Mouse (Mus musculus): ENCODE measurements around the gene Vmn1r1. TPM values are rescaled to one million over a fixed set of nuclear protein-coding genes. Genes with fewer than 3 reads are reported as not detected.
"Not testable (repeated sequence)": the region's sequence is repeated elsewhere in the genome, so short reads cannot be mapped to it uniquely, and the experiment has no call there.

The Vmn1r1 gene
- not detected in 2 replicates for polyA plus RNA-seq (2015; fragmentation: Nextera tagmentation; extraction: Ambion mirVana)

DNA sequence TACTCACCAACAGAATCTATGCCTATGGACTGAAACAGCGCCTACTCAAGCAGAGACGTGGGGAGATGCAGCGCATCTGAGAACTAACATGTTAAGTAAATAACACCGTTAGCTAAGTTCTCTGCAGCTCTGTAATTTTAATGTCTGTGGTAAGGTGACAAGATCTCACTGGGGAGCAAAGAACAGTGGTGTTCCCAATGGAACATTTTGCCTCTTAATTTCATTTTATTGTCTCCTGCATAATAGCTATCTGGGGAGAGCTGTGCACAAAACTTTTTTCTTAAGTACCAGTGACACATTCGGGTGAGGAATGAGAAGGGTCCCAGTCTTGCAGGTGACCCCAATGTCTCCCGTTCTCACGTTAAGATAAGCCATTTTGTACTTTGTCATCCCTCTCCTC is at the start of gene Vmn1r1:
Gene Vmn1r1, minus strand, starts transcription at position 101 of the 400 bp plus-strand sequence.
- Histone ChIP-seq H3K36me3 (no peaks in the 10 kb centered on the region), H3K27ac (replicated peaks) (no peak within 1 kb of the TSS), H3K4me2 (no peak within 1 kb of the TSS), H3K4me3 (no peak within 1 kb of the TSS), H3K4me1 (replicated peaks) (no peaks in the 10 kb centered on the region), H3K9me3 (no peaks in the 10 kb centered on the region), H3K27me3 (no peaks in the 10 kb centered on the region), H3K9ac (no peak within 1 kb of the TSS)
- ATAC-seq (ENCODE audit: low read depth): no peak
- 86% methylated on average over 7 of the region's 7 CpGs for WGBS

DNA sequence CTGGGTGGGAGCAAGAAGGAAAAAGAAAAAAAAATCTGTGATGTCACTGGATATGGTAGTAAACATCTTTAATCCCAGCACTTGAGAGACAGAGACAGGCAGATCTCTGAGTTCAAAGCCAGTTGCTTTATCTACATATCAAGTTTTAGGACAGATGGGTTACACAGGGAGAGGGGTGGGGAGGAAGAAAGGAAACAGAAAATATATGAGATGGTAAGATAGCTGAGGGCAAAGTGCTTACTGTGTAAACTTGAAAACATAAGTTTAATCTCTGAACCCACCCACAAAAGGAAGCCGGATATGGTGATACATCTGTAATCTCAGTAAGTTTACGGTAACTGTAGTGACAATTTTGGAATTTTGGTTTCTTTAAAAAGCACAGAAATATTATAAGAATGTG is 46.0 kb upstream of the Vmn1r1 start:
- no peaks in the 10 kb centered on the region for H3K9me3 ChIP-seq
- H3K4me1 ChIP-seq (replicated peaks): no peaks in the 10 kb centered on the region
- no peak overlapping the region for H3K4me3 ChIP-seq
- H3K4me2 ChIP-seq: no peak overlapping the region
- no peak overlapping the region for H3K9ac ChIP-seq
- ATAC-seq (ENCODE audit: low read depth): no peak
- H3K36me3 ChIP-seq: no peaks in the 10 kb centered on the region
- 90% methylated on average over 2 of the region's 2 CpGs for WGBS
- H3K27me3 ChIP-seq: no peaks in the 10 kb centered on the region
- no peak overlapping the region for H3K27ac ChIP-seq (replicated peaks)

DNA sequence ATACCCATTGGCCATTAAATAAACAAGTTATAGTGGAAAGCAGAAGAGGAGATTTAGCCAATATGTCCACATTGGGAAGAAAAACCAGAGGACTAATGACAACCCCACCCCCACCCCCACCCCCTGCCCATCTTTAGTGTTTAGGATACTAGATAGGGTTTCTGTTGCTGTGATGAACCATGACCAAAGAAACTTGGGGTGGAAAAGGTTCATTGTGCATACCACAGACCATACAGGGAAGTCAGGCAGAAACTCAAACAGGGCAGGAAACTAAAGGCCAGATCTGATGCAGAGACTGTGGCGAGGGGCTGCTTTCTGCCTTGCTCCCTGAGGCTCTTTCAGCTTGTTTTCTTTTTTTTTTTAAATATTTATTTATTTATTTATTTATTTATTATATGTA is 28.3 kb upstream of the Vmn1r1 start:
- Histone ChIP-seq H3K36me3 (no peaks in the 10 kb centered on the region), H3K27ac (replicated peaks) (no peak overlapping the region), H3K9ac (no peak overlapping the region), H3K4me2 (no peak overlapping the region), H3K4me3 (no peak overlapping the region), H3K27me3 (no peaks in the 10 kb centered on the region), H3K9me3 (no peaks in the 10 kb centered on the region), H3K4me1 (replicated peaks) (no peaks in the 10 kb centered on the region)
- WGBS: 79% methylated on average over 1 of the region's 1 CpGs
- ATAC-seq (ENCODE audit: low read depth): no peak

DNA sequence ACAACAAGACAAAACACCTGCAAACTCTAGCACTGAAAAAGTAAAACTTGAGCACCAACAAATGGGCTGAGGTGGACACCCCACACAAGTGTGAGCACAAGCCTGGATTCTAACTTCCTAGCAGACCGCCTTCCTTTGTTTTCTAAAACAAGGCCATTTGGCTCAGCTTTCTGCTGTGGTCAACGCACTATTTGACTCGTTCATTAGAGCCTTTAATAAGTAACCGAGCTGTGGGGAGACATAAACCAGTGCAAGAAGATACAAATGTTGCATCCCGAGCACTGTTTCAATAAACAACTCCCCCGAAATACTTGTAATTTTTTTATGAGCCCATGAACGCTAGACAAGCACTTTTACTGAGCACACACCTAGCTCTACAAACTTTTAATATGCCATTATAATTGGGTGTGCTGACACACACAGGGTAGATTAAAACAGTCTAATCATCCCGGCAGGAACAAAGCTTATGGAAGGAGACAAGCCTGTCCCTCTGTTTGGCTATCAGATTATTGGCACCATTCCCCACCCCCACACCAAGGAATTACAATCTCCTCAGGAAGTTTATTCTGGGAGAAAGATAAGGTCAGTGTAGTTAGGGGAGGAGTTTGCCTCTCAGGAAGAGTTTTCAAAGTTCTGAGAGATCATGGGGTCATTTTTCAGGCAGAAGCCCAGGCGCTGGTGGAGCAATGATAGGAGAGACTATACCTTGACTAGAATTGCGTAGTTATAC is 27.7 kb upstream of the Vmn1r1 start:
- H3K36me3 ChIP-seq: no peaks in the 10 kb centered on the region
- no peaks in the 10 kb centered on the region for H3K4me1 ChIP-seq (replicated peaks)
- ATAC-seq (ENCODE audit: low read depth): no peak
- no peak overlapping the region for H3K4me3 ChIP-seq
- H3K4me2 ChIP-seq: no peak overlapping the region
- H3K27ac ChIP-seq (replicated peaks): no peak overlapping the region
- H3K27me3 ChIP-seq: no peaks in the 10 kb centered on the region
- 74% methylated on average over 10 of the region's 10 CpGs for WGBS
- no peaks in the 10 kb centered on the region for H3K9me3 ChIP-seq
- H3K9ac ChIP-seq: no peak overlapping the region

DNA sequence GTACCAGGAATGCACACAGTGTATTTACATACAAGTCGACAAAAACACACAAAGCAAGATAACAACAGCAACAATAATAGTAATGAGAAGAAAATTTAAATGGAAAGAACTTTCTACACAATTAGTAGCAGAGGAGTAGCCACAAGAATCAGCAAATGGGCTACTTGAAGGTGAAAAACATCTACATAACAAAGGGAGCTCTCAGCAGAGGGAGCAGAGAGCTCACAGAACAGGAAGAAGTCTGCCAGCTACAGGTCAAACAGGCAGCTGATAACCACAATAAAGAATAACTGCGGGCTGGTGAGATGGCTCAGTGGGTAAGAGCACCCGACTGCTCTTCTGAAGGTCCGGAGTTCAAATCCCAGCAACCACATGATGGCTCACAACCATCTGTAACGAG is 26.9 kb upstream of the Vmn1r1 start:
- Histone ChIP-seq H3K9me3 (no peaks in the 10 kb centered on the region), H3K9ac (no peak overlapping the region)
- ATAC-seq (ENCODE audit: low read depth): no peak

DNA sequence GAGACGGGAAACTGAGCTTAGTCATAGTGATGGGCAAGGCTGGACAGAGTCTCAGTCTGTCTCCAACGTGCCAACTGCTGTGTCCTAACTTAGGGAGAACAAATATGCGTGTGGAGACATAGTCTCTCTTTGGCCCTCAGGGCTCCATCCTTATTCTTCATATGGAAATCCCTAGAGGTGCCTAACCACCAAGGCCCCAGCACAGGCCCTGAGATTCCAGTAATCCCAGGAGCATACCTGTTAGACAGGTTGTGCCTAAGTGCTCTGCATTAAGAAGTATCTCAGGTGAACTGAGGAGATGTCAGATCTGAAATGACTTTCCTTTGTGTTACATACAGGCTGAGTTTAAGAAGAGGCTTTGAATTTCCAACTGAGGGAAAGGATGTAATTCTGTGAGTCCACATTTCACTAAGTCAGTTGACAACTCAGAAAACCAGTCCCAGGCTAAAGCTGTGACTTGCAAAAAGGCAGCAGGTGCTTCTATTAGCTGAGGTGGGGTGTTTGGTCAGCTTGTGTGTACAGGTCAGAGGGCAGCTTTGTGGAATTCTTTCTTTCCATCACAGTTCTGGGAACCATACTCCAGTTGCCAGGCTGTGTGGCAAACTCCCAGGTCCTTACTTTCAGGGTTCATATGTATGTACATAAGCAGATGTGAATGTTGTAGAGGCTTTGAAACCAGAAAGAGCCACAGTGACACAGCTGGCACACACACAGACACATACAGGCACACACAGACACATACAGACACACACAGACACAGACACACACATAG is 25.6 kb upstream of the Vmn1r1 start:
- H3K4me1 ChIP-seq (replicated peaks): no peaks in the 10 kb centered on the region
- no peak overlapping the region for H3K4me3 ChIP-seq
- no peak overlapping the region for H3K4me2 ChIP-seq
- no peak overlapping the region for H3K9ac ChIP-seq
- H3K36me3 ChIP-seq: no peaks in the 10 kb centered on the region
- 65% methylated on average over 3 of the region's 3 CpGs for WGBS
- H3K9me3 ChIP-seq: no peaks in the 10 kb centered on the region
- no peak overlapping the region for H3K27ac ChIP-seq (replicated peaks)
- no peak for ATAC-seq (ENCODE audit: low read depth)
- H3K27me3 ChIP-seq: no peaks in the 10 kb centered on the region

More for the DNA sequence above, 26.9 kb upstream of the Vmn1r1 start:
- WGBS: 76% methylated on average over 5 of the region's 5 CpGs
- no peaks in the 10 kb centered on the region for H3K4me1 ChIP-seq (replicated peaks)
- H3K36me3 ChIP-seq: no peaks in the 10 kb centered on the region
- H3K4me3 ChIP-seq: no peak overlapping the region
- H3K27ac ChIP-seq (replicated peaks): no peak overlapping the region
- H3K4me2 ChIP-seq: no peak overlapping the region
- H3K27me3 ChIP-seq: no peaks in the 10 kb centered on the region

DNA sequence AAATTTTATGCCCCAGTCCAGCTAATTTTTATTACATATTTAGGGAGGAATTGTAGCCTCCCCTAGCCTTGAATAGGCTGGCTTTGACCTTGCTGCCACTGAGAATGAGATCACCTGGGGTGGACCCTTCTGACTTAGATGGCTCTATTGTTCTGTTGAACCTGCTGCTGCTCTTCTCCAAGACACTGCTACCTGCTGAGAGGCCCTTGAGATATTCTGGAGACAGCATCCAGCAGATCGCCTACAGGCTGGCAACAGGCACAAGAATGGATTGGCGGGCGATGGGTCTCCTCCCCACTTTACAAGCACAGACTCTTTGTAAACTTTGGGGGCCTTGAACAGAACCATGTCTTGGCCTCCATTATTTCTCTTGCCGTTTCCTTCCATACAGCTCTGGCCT is 18.2 kb upstream of the Vmn1r1 start:
- not testable (repeated sequence) for H3K9me3 ChIP-seq; H3K4me1 ChIP-seq (replicated peaks); ATAC-seq (ENCODE audit: low read depth); H3K9ac ChIP-seq; H3K4me3 ChIP-seq; H3K27ac ChIP-seq (replicated peaks); H3K36me3 ChIP-seq; H3K4me2 ChIP-seq; H3K27me3 ChIP-seq
- WGBS: 74% methylated on average over 4 of the region's 4 CpGs

DNA sequence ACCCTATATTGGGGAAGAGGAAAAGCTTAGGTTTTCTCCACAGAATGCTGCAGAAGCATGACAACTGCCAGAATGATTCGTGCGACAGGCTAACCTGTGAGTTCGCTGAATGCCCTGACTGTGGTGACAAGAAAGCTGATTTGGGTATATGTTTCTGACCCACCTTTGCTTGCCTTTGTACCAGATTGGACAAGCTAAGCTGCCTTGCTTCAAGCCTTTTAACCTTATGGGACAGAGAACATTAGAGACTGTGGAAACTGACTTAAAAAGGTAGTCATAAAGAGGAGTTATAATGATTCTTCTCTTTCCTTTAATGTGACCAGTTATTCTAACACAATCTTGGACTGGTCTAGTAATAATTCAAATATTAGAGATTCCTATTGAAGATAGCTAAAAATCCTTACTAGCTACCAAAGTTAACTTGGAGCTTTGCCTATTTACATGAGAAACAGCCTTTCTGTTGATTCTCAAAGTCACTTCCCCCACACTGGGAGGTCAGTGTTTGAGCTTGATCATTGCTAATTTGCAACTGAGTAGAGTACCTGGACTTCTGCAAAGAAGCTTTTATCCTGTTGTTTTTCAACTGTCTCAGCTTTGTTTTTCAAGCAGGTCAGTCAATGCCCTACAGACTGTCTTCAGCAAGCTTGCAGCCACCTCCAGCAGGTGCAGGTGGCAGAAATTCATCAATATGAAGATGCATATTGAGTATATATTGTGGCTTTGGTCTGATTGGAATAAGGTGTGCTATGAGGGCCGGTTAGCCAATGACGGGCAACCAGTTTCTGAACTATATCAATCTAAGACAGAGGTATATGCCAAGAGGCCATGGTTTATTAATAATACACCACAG is 17.4 kb upstream of the Vmn1r1 start:
- Histone ChIP-seq H3K27ac (replicated peaks) (no peak overlapping the region), H3K9ac (no peak overlapping the region)

DNA sequence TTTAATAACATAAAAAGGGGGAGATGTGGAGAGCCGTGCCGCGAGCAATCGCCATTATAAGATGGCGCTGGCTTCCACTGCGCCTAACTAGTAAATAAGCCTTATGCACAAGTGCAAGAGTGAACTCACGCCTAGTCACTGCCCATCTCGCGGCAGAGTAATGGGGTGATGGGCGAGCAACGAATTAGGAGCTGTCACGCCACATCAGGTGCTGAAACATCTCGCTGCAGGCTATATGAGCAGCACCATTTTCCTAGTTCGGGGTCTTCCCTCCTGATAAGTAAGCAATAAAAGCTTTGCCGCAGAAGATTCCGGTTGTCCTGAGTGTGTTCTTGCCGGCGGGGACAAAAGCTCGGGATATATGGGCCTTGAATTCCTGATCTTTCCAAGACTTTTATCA is 12.7 kb upstream of the Vmn1r1 start:
- not testable (repeated sequence) for ATAC-seq (ENCODE audit: low read depth); H3K4me3 ChIP-seq; H3K27me3 ChIP-seq; H3K4me2 ChIP-seq; H3K9me3 ChIP-seq; H3K36me3 ChIP-seq; H3K27ac ChIP-seq (replicated peaks); H3K9ac ChIP-seq; H3K4me1 ChIP-seq (replicated peaks)
- 92% methylated on average over 19 of the region's 19 CpGs for WGBS

More for the DNA sequence above, 17.4 kb upstream of the Vmn1r1 start:
- ATAC-seq (ENCODE audit: low read depth): no peak
- no peaks in the 10 kb centered on the region for H3K27me3 ChIP-seq
- no peak overlapping the region for H3K4me2 ChIP-seq
- no peak overlapping the region for H3K4me3 ChIP-seq
- H3K9me3 ChIP-seq: no peaks in the 10 kb centered on the region
- no peaks in the 10 kb centered on the region for H3K4me1 ChIP-seq (replicated peaks)
- WGBS: 65% methylated on average over 5 of the region's 5 CpGs
- no peaks in the 10 kb centered on the region for H3K36me3 ChIP-seq

DNA sequence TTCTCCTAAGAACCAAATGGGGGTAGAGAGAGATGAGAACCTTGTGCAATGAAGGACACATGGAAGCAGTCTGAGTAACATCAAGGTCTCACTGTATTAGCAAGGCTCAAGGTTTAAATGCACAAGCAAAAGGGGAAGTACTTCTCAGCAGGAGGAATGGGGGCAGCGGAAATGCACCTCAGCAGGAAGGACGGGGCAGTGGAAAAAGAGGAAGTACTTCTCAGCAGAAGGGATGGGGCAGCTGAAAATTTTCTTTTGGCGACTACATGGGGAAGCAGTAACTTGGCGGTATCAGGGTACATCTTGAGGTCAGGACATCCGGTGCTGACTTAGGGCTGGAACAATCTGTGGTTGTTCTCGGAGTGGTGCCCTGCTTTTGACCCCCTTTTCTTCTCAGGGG is 5.9 kb upstream of the Vmn1r1 start:
- H3K27me3 ChIP-seq; H3K9ac ChIP-seq; H3K4me2 ChIP-seq; H3K27ac ChIP-seq (replicated peaks); ATAC-seq (ENCODE audit: low read depth); H3K4me1 ChIP-seq (replicated peaks); H3K36me3 ChIP-seq; H3K9me3 ChIP-seq; H3K4me3 ChIP-seq: not testable (repeated sequence)
- 80% methylated on average over 6 of the region's 6 CpGs for WGBS

DNA sequence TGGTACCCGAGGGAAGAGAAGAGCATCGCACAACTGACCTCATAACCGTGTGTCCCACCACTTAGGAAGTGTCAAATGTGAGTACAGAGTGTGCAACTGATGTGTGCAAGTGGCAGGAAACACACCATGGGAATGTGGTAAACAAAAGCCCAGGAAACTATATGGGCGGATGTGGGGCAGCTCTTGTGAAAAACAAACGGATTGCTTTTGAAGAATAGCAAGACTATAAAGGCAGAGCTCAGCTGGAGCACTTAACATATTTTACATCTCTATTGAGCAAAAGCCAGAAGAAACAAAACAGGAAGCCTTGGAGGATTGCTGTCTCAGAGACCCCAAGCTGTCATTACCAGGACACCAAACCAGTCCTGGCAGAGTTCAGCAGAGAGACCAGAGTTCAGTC is 1.3 kb downstream of the Vmn1r1 start:
- no peak overlapping the region for H3K4me2 ChIP-seq
- H3K4me1 ChIP-seq (replicated peaks): no peaks in the 10 kb centered on the region
- H3K4me3 ChIP-seq: no peak overlapping the region
- ATAC-seq (ENCODE audit: low read depth): no peak
- H3K9ac ChIP-seq: no peak overlapping the region
- H3K27me3 ChIP-seq: no peaks in the 10 kb centered on the region
- 10% methylated on average over 5 of the region's 5 CpGs for WGBS
- H3K9me3 ChIP-seq: no peaks in the 10 kb centered on the region
- no peak overlapping the region for H3K27ac ChIP-seq (replicated peaks)
- no peaks in the 10 kb centered on the region for H3K36me3 ChIP-seq

DNA sequence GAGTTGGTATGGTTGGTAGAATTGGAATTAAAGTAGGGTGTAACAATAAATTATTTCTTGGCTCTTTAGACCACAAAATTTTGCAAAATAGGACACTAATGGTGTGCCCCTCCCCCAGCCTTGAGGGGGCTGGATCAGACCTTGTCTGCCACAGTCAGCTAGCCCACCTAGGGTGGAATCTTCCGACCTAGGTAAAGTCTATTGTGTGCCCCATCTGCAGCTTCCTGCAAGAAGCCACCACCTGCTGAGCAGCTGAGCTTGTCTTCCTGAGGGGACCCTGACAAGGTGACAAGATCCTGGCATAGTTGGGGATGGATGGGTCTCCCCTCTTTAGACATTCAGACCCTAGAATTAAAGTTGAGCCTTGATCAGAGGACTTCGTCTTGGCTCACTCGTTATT is 4.7 kb downstream of the Vmn1r1 start:
- Histone ChIP-seq H3K9ac (no peak overlapping the region), H3K4me3 (no peak overlapping the region), H3K9me3 (no peaks in the 10 kb centered on the region), H3K4me2 (no peak overlapping the region), H3K27me3 (no peaks in the 10 kb centered on the region), H3K4me1 (replicated peaks) (no peaks in the 10 kb centered on the region), H3K36me3 (no peaks in the 10 kb centered on the region), H3K27ac (replicated peaks) (no peak overlapping the region)
- no peak for ATAC-seq (ENCODE audit: low read depth)
- 79% methylated on average over 3 of the region's 3 CpGs for WGBS

All from neural tube, embryonic 13.5 days (tissue).